Mouse (Mus musculus) embryonic fibroblast, embryonic 13.5 days (primary cell): Measurements from ENCODE around the gene Tbx6.

Experiments
- CTCF ChIP-seq: IDR thresholded peaks from 2 replicates; pipeline ENCODE4 v1.5.1; 2011; ENCODE audit warnings: mild to moderate bottlenecking, control low read depth, low read length, moderate library complexity, borderline replicate concordance; ENCODE audit not compliant: insufficient read depth
- POLR2A ChIP-seq: IDR thresholded peaks from 2 replicates; pipeline ENCODE4 v1.6.1; 2011; ENCODE audit warnings: low read depth, mild to moderate bottlenecking, control low read depth, low read length, moderate library complexity

DNA sequence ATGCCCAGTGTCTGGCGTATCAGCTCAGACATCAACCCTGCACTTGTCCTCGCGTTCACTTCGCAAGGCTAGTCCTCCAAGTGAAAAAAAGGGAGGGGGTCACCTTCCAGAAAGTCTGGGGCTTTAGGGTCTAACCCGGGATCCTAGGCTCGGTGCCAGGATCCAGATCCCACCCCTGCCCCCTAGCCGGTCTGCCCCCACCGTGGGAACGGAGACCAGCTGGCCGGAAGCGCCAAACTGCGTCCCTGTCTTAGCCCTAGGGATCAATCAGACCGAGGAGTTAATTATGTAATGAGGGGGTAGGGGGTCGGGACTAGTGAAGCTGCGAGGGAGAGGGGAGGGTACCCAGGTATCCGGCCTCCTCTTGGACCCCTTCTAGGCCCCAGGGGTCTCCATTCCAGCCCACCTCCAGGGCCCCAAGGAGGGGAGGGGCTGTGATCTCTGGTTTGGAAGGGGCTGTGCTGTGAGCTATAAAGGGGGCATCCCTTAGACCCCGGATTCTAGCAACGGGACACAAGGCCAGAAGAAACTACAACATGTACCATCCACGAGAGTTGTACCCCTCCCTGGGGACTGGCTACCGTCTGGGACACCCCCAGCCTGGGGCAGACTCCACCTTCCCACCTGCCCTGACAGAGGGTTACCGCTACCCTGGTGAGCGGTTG lies at the start of gene Tbx6:
- TF ChIP-seq CTCF (no peak), POLR2A (no peak)
